Mouse (Mus musculus) G1E (cell line): Measurements from ENCODE around the gene Igsf21.

Experiments
- CTCF ChIP-seq: IDR thresholded peaks from 2 replicates; pipeline ENCODE4 v1.5.1; 2012; ENCODE audit warnings: low read depth, low read length, inconsistent platforms, mixed read lengths
- GATA1 ChIP-seq: IDR thresholded peaks from 2 replicates; pipeline ENCODE4 v1.6.1; 2012; ENCODE audit warnings: borderline replicate concordance, low read length, inconsistent platforms, mixed read lengths
- GATA2 ChIP-seq: IDR thresholded peaks from 2 replicates; pipeline ENCODE4 v1.6.1; 2012; ENCODE audit warnings: low read depth, low read length, inconsistent platforms, borderline replicate concordance
- TAL1 ChIP-seq: conservative IDR thresholded peaks from 2 replicates; pipeline ENCODE4 v1.6.1; 2012; ENCODE audit warnings: low read depth, low read length, inconsistent platforms, mixed read lengths

DNA sequence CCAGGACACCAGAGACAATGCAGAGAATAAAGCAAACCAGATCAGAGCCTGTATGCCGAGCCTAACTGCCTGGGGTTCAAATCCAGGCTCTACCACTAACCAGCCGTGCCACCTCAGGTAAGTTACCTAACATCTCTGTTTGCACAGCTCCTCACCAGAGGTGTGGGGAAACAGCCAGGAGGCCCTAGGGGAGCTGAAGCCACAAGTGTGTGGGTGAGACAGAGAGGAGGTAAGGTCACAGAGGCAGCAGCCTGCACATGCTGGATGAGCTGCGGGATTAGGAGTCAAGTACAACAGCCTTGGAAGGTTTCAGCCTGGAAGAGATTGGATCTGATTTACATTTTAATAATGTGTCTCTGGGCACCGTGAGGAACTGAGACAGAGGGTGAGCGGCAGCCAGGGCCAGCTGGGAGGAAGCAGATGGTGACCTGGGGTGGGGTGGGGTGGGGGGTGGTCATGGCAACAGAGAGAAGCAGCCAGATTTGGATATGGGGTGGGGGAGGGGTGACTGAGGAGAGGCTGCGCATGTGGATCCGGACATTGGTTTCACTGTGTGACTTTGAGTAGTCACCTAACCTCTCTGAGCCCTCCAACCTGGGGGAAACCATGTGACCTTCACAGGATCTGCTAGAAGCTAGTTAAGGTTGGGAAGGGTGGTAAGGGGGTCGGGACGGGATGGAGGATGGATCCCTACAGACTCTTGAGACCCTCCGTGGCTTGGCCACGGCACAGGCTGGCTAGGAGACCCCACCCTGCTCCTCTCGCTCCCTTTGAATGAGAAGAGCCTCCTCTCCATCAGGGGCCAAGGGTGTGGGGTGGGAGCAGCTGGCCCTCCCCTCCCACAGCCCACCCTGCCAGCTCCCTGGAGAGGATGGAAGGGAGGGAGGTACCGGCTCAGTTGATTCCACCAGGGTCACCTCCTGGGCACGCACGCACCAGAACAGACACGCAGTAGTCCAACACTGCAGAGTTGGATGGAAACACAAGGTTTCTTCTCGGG, 27.4 kb downstream of the Igsf21 start:
- TF ChIP-seq CTCF (no peak), GATA1 (no peak), GATA2 (no peak), TAL1 (no peak)
